ENCODE assay signal across 7 mouse cellular contexts in the genomic region with DNA sequence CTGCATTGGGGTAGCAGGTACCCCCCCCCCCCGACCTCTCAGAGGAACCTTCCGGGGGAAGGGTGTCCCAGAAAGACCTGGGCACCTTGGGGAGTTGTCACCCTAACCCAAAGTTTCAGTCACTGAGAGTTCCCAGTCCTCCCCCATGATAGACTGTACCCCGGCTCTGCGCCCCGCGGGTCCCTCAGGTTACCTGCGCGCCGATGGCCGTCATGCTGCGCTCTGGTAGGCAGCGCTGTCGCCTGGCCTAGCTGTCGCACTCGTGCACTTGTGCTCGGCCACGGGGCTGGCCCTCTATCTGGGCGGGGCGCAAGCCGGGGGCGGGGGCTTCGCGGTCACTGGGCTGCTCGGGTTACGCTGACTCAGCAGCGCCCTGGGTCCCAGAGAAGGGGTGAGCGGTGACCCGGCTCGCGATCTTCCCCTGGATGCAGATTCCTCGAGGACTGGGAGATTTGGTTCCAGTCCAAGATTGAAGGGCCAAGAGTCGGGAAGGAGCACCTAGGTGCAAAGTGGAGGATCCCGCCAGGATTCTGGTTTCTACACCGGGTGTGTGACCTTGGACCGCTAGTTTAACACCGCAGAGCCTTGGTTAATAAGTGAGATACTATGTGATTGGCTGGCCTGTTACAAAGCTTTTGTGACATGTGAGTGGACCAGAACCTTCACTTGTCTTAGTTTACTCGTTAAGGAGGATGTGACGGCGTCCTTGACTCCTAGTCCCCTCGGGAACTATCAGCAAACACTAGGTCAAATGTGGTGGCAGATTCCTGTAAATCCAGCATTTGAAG. TPM values are rescaled to one million over a fixed set of nuclear protein-coding genes. Genes with fewer than 3 reads are reported as not detected.
DNase-seq lines count a peak whose midpoint lies in the region; ATAC-seq and TF ChIP-seq lines count a peak whose summit lies in the region.

TSS of gene Tmem37 (minus strand) at position 556 of the 788 bp plus-strand sequence.

- 1% methylated on average over 40 of the region's 40 CpGs for WGBS in embryonic facial prominence, embryonic 10.5 days
- WGBS in heart, embryonic 10.5 days = 2% methylated on average over 40 of the region's 40 CpGs
- 3% methylated on average over 40 of the region's 40 CpGs for WGBS in lung, postnatal 0 days

- H3K4me2 ChIP-seq in lung, postnatal 0 days (replicated peaks; ENCODE audit: low read depth, low read length) = peak within 1 kb of the TSS; percentile 54

- no peak for TF ChIP-seq EP300 in ES-Bruce4 (IDR thresholded peaks at IDR 0.05; ENCODE audit: insufficient read depth, low read depth, low read length)
- TF ChIP-seq EP300 in lung, postnatal 0 days (IDR thresholded peaks at IDR 0.05) = no peak; the same call in 1 of the 2 replicates

- peak within 1 kb of the TSS; percentile 78 for H3K4me3 ChIP-seq in ES-Bruce4 (ENCODE audit: low read depth, low read length)
- H3K4me3 ChIP-seq in embryonic facial prominence, embryonic 10.5 days = peak within 1 kb of the TSS; percentile 62
- H3K4me3 ChIP-seq in heart, embryonic 10.5 days = peak within 1 kb of the TSS; percentile 57
- H3K4me3 ChIP-seq in lung, postnatal 0 days (ENCODE audit: low read depth, low read length) = peak within 1 kb of the TSS; percentile 10

- H3K9me3 ChIP-seq in ES-Bruce4 (replicated peaks; ENCODE audit: control insufficient read depth, insufficient read depth, low read length, poor library complexity, severe bottlenecking) = no peaks in the 10 kb centered on the region
- H3K9me3 ChIP-seq in embryonic facial prominence, embryonic 10.5 days = no peaks in the 10 kb centered on the region
- no peaks in the 10 kb centered on the region for H3K9me3 ChIP-seq in heart, embryonic 10.5 days
- H3K9me3 ChIP-seq in lung, postnatal 0 days (ENCODE audit: low read length) = no peaks in the 10 kb centered on the region

- DNase-seq in adipocyte (ENCODE audit: low spot score) = peak; percentile 34
- peak; percentile 90 for DNase-seq in embryonic facial prominence, embryonic 10.5 days (ENCODE audit: low spot score)
- peak; percentile 91 for DNase-seq in heart, embryonic 10.5 days (ENCODE audit: low spot score)
- peak; percentile 96 for DNase-seq in kidney, adult 9 months
- peak; percentile 79 for DNase-seq in lung, postnatal 0 days (ENCODE audit: low spot score)
- peak; percentile 16 for DNase-seq in ovary, postnatal 10 days (ENCODE audit: low spot score)

- TF ChIP-seq CTCF in ES-Bruce4 (IDR thresholded peaks at IDR 0.05; ENCODE audit: low read depth, low read length) = no peak
- no peak for TF ChIP-seq CTCF in lung, postnatal 0 days (IDR thresholded peaks at IDR 0.05)

- peaks cover 9% of the 10 kb centered on the region for H3K4me1 ChIP-seq in ES-Bruce4 (ENCODE audit: control insufficient read depth, insufficient read depth, low read length)
- H3K4me1 ChIP-seq in embryonic facial prominence, embryonic 10.5 days = peaks cover 56% of the 10 kb centered on the region
- H3K4me1 ChIP-seq in heart, embryonic 10.5 days = peaks cover 55% of the 10 kb centered on the region
- peaks cover 25% of the 10 kb centered on the region for H3K4me1 ChIP-seq in lung, postnatal 0 days (ENCODE audit: insufficient read depth, low read depth, low read length)

- no peaks in the 10 kb centered on the region for H3K27me3 ChIP-seq in ES-Bruce4 (ENCODE audit: control insufficient read depth, insufficient read depth, low read length, poor library complexity, severe bottlenecking)
- H3K27me3 ChIP-seq in embryonic facial prominence, embryonic 10.5 days (replicated peaks; ENCODE audit: low read depth, poor library complexity, severe bottlenecking) = peaks cover 37% of the 10 kb centered on the region
- peaks cover 24% of the 10 kb centered on the region for H3K27me3 ChIP-seq in heart, embryonic 10.5 days (ENCODE audit: insufficient read depth, poor library complexity, severe bottlenecking)
- H3K27me3 ChIP-seq in lung, postnatal 0 days (replicated peaks; ENCODE audit: insufficient read depth, low read length) = no peaks in the 10 kb centered on the region

- TF ChIP-seq POLR2A in ES-Bruce4 (IDR thresholded peaks at IDR 0.05; ENCODE audit: insufficient read depth, low read length) = peak; percentile 61

- peak within 1 kb of the TSS; percentile 88 for H3K27ac ChIP-seq in ES-Bruce4 (ENCODE audit: insufficient read depth, low read length)
- peak within 1 kb of the TSS; percentile 57 for H3K27ac ChIP-seq in embryonic facial prominence, embryonic 10.5 days (replicated peaks)
- H3K27ac ChIP-seq in heart, embryonic 10.5 days = peak within 1 kb of the TSS; percentile 78
- peak within 1 kb of the TSS; percentile 48 for H3K27ac ChIP-seq in lung, postnatal 0 days (ENCODE audit: low read length)

- H3K9ac ChIP-seq in ES-Bruce4 (ENCODE audit: low read depth, poor library complexity, severe bottlenecking) = peak within 1 kb of the TSS; percentile 60
- H3K9ac ChIP-seq in lung, postnatal 0 days (replicated peaks; ENCODE audit: low read depth) = peak within 1 kb of the TSS; percentile 1; the same call in 1 of the 2 replicates

- H3K36me3 ChIP-seq in ES-Bruce4 (ENCODE audit: control insufficient read depth, insufficient read depth, low read length, poor library complexity, severe bottlenecking) = no peaks in the 10 kb centered on the region
- no peaks in the 10 kb centered on the region for H3K36me3 ChIP-seq in embryonic facial prominence, embryonic 10.5 days (replicated peaks)
- H3K36me3 ChIP-seq in heart, embryonic 10.5 days = no peaks in the 10 kb centered on the region
- no peaks in the 10 kb centered on the region for H3K36me3 ChIP-seq in lung, postnatal 0 days (ENCODE audit: insufficient read depth, low read length)

- ATAC-seq in lung, postnatal 0 days = peak; percentile 79

RNA-seq across cellular contexts. Expression of gene Tmem37, which starts in this region (rescaled TPM):
- polyA plus RNA-seq in ES-Bruce4 (2011; ENCODE audit: insufficient read depth, insufficient read length, low read depth, missing spikeins) = 15.5 and 17.8 TPM in 2 replicates
- 5.2 and 7.2 TPM in 2 replicates for polyA plus RNA-seq in embryonic facial prominence, embryonic 10.5 days (2016; fragmentation: Nextera tagmentation; extraction: Ambion mirVana)
- polyA plus RNA-seq in heart, embryonic 10.5 days (2016; fragmentation: Nextera tagmentation; extraction: Ambion mirVana) = 17.5 and 22.5 TPM in 2 replicates
- polyA plus RNA-seq in lung, postnatal 0 days (2015; fragmentation: Nextera tagmentation; extraction: Ambion mirVana) = 121 and 127 TPM in 2 replicates

Comparison
In these comparisons a context has a peak if more than half of its experiments do, and no peak if none do; other contexts are left out.
1. Peak in every context shown above with its lines: DNase-seq, ATAC-seq, H3K4me3 ChIP-seq and H3K27ac ChIP-seq.
2. H3K4me3 ChIP-seq: peak in every context shown above with its lines; median percentile 78 in ES-Bruce4; 62 in embryonic facial prominence, embryonic 10.5 days; 57 in heart, embryonic 10.5 days; 10 in lung, postnatal 0 days.
3. DNase-seq: peak in every context shown above with its lines; median percentile 96 in kidney, adult 9 months; 91 in heart, embryonic 10.5 days; 90 in embryonic facial prominence, embryonic 10.5 days; 79 in lung, postnatal 0 days; 34 in adipocyte; 16 in ovary, postnatal 10 days.